21 mouse cellular contexts compared by ENCODE assay signal in the genomic region with DNA sequence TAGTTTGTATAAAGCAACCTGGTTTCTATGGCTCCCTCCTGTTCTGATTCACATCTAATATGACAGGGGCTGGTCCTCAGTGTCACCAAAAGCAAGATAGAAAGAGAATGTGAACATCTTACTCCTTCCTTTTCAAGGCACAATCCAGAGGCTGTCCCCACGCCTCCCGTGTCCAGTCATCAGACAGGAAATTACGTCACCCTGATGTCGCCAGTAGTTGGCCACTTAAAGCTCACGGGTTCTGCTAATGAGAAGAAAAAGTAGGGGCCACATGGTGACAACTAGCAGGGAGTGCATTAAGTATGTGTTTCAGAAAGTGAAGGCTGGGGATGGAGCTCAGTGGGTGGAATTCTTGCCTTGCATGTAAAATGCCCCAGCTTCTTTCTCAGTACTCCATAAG.
DNase-seq lines count a peak whose midpoint lies in the region; ATAC-seq lines count a peak whose summit lies in the region.
"Had no signal": no experiment of that assay in that cellular context is flagged by ENCODE, and none has a peak within 500 bp of the region (broad histone marks: within the 10 kb centered on the region; RNA-seq: fewer than 3 reads in every experiment).

No protein-coding gene starts in this region.

- H3K4me3 ChIP-seq in midbrain, embryonic 10.5 days, result no peak overlapping the region
- no peak overlapping the region for H3K4me3 ChIP-seq in forebrain, embryonic 12.5 days (replicated peaks)
- H3K4me3 ChIP-seq: embryonic facial prominence, embryonic 10.5 days; forebrain, embryonic 15.5 days; heart, embryonic 13.5 days; hindbrain, embryonic 12.5 days had no signal

- 87% methylated on average over 5 of the region's 5 CpGs for WGBS in midbrain, embryonic 10.5 days
- WGBS in forebrain, embryonic 12.5 days, result 86% methylated on average over 5 of the region's 5 CpGs

- peak; percentile 6 for DNase-seq in lung, postnatal 36 days
- no peak for DNase-seq in lung, adult 18-20 months
- no peak for DNase-seq in midbrain, embryonic 10.5 days (ENCODE audit: low spot score)
- no peak for DNase-seq in thymus, postnatal 14 days
- DNase-seq: adrenal gland, adult 8-10 months; B cell, adult 2 months; cerebellum, adult 18-20 months; cerebellum, adult 9-11 months; gastrocnemius, postnatal 10 days; heart, postnatal 4 days had no signal

- no peak overlapping the region for H3K9ac ChIP-seq in forebrain, embryonic 12.5 days
- H3K9ac ChIP-seq: forebrain, embryonic 15.5 days; heart, embryonic 13.5 days; hindbrain, embryonic 12.5 days had no signal

- no peak overlapping the region for H3K27ac ChIP-seq in midbrain, embryonic 10.5 days (replicated peaks)
- H3K27ac ChIP-seq in forebrain, embryonic 12.5 days, result no peak overlapping the region
- H3K27ac ChIP-seq: embryonic facial prominence, embryonic 10.5 days; forebrain, embryonic 15.5 days; heart, embryonic 13.5 days; hindbrain, embryonic 12.5 days had no signal

- H3K9me3 ChIP-seq in midbrain, embryonic 10.5 days (replicated peaks), result no peaks in the 10 kb centered on the region
- no peaks in the 10 kb centered on the region for H3K9me3 ChIP-seq in forebrain, embryonic 12.5 days
- H3K9me3 ChIP-seq: embryonic facial prominence, embryonic 10.5 days; forebrain, embryonic 15.5 days; heart, embryonic 13.5 days; hindbrain, embryonic 12.5 days had no signal

- no peaks in the 10 kb centered on the region for H3K27me3 ChIP-seq in midbrain, embryonic 10.5 days (ENCODE audit: low read depth, poor library complexity, severe bottlenecking)
- H3K27me3 ChIP-seq in forebrain, embryonic 12.5 days, result no peaks in the 10 kb centered on the region
- H3K27me3 ChIP-seq: forebrain, embryonic 15.5 days; heart, embryonic 13.5 days; hindbrain, embryonic 12.5 days had no signal

- H3K4me1 ChIP-seq in midbrain, embryonic 10.5 days, result peaks cover 31% of the 10 kb centered on the region
- H3K4me1 ChIP-seq in forebrain, embryonic 12.5 days, result peaks cover 29% of the 10 kb centered on the region

- peak; percentile 66 for ATAC-seq in granulocyte monocyte progenitor cell, adult 5-6 weeks (replicated peaks; ENCODE audit: poor library complexity, severe bottlenecking)
- peak; percentile 40; the same call in 1 of the 2 replicates for ATAC-seq in megakaryocyte progenitor cell, adult 5-6 weeks (replicated peaks; ENCODE audit: poor library complexity)
- no peak for ATAC-seq in forebrain, embryonic 12.5 days (ENCODE audit: low FRiP score)
- ATAC-seq: CD4-positive, CD25-positive, alpha-beta regulatory T cell, adult 4 months; forebrain, embryonic 15.5 days; hindbrain, embryonic 16.5 days; inflammation-experienced regulatory T-cells, adult 6 months had no signal

- H3K36me3 ChIP-seq in midbrain, embryonic 10.5 days, result 0 out of 2 replicates have a peak, but pooled peaks cover 2% of the 10 kb centered on the region
- no peaks in the 10 kb centered on the region for H3K36me3 ChIP-seq in forebrain, embryonic 12.5 days (replicated peaks)
- H3K36me3 ChIP-seq: embryonic facial prominence, embryonic 10.5 days; forebrain, embryonic 15.5 days; G1E; heart, embryonic 13.5 days; hindbrain, embryonic 12.5 days had no signal

- no peak overlapping the region for H3K4me2 ChIP-seq in forebrain, embryonic 12.5 days
- H3K4me2 ChIP-seq: forebrain, embryonic 15.5 days; heart, embryonic 13.5 days; hindbrain, embryonic 12.5 days had no signal
